Mouse (Mus musculus) activated CD4-positive, CD25-positive, alpha-beta regulatory T cell, adult 4 months (primary cell): Measurements from ENCODE around the gene Rftn2. TPM values are rescaled to one million over a fixed set of nuclear protein-coding genes. Genes with fewer than 3 reads are reported as not detected.

Experiments used
- ATAC-seq: one replicate; pipeline ENCODE4 v1.8.0; 2017
- polyA plus RNA-seq, 2 experiments: library from polyadenylated mRNA; unstranded; fragments of 100-300 nt; shearing (Covaris generic); gene quantifications; one replicate each; pipeline ENCODE4 v1.2.1; 2017

Gene Rftn2
- polyA plus RNA-seq = 1 to 10 TPM; 2.8 to 3.5 TPM

GRCm38 (mm10) chr1:55226011-55226857, at the start of gene Rftn2:
TSS of gene Rftn2 (minus strand) at chr1:55226782.
- no peak for ATAC-seq

GRCm38 (mm10) chr1:55265447-55265846, 38.9 kb upstream of the Rftn2 start:
- ATAC-seq = no peak

GRCm38 (mm10) chr1:55264385-55264784, 37.8 kb upstream of the Rftn2 start:
- ATAC-seq = no peak

GRCm38 (mm10) chr1:55246374-55246773, 19.8 kb upstream of the Rftn2 start:
- ATAC-seq = no peak

GRCm38 (mm10) chr1:55239237-55239636, 12.7 kb upstream of the Rftn2 start:
- ATAC-seq = peak; percentile 31

GRCm38 (mm10) chr1:55238496-55238895, 11.9 kb upstream of the Rftn2 start:
- ATAC-seq = no peak

GRCm38 (mm10) chr1:55237643-55238161, 11.1 kb upstream of the Rftn2 start:
- no peak for ATAC-seq

GRCm38 (mm10) chr1:55236890-55237642, 10.5 kb upstream of the Rftn2 start, which contains the start of gene Mars2:
TSS of gene Mars2 (plus strand) at chr1:55237177.
- ATAC-seq = peak; percentile 88

GRCm38 (mm10) chr1:55236487-55236886, 9.9 kb upstream of the Rftn2 start:
- no peak for ATAC-seq

GRCm38 (mm10) chr1:55234910-55235520, 8.4 kb upstream of the Rftn2 start:
- no peak for ATAC-seq

- ATAC-seq = no peak
Measured at GRCm38 (mm10) chr1:55228256-55228884, 1.8 kb upstream of the Rftn2 start.

- no peak for ATAC-seq
Measured at GRCm38 (mm10) chr1:55227376-55227775, 794 bp upstream of the Rftn2 start.

- no peak for ATAC-seq
Measured at GRCm38 (mm10) chr1:55225398-55225797, 1.2 kb downstream of the Rftn2 start.

GRCm38 (mm10) chr1:55224111-55224510, 2.5 kb downstream of the Rftn2 start:
- ATAC-seq = no peak

GRCm38 (mm10) chr1:55223026-55223425, 3.6 kb downstream of the Rftn2 start:
- ATAC-seq = no peak

GRCm38 (mm10) chr1:55221352-55221751, 5.2 kb downstream of the Rftn2 start:
- no peak for ATAC-seq

GRCm38 (mm10) chr1:55217191-55217590, 9.4 kb downstream of the Rftn2 start:
- ATAC-seq = no peak

- peak; percentile 95 for ATAC-seq
Measured at GRCm38 (mm10) chr1:55215185-55215813, 11.3 kb downstream of the Rftn2 start.

- ATAC-seq = no peak
Measured at GRCm38 (mm10) chr1:55213936-55214335, 12.6 kb downstream of the Rftn2 start.

- no peak for ATAC-seq
Measured at GRCm38 (mm10) chr1:55213475-55213874, 13.1 kb downstream of the Rftn2 start.

GRCm38 (mm10) chr1:55212771-55213170, 13.8 kb downstream of the Rftn2 start:
- no peak for ATAC-seq

GRCm38 (mm10) chr1:55211081-55211480, 15.5 kb downstream of the Rftn2 start:
- no peak for ATAC-seq
